Mouse (Mus musculus) intestine, postnatal 0 days (tissue): Measurements from ENCODE around the gene Serpine1. TPM values are rescaled to one million over a fixed set of nuclear protein-coding genes. Genes with fewer than 3 reads are reported as not detected.

Experiments
- ATAC-seq: fragments of 200-750 bp; cut with Nextera tagmentation; 2 replicates; pipeline ENCODE4 v1.8.0; 2017; ENCODE audit warnings: mild to moderate bottlenecking, moderate TSS enrichment, moderate library complexity
- H3K27ac ChIP-seq: fragments of 300-500 bp; sonication (generic); 2 replicates; pipeline ENCODE4 v1.5.1; 2014; ENCODE audit warnings: mild to moderate bottlenecking, low read depth, low read length, moderate library complexity
- H3K27me3 ChIP-seq: fragments of 300-500 bp; sonication (generic); replicated peaks from 2 replicates; pipeline ENCODE4 v1.6.1; 2014; ENCODE audit warnings: low read length, mixed read lengths; ENCODE audit not compliant: control insufficient read depth, insufficient read depth
- H3K36me3 ChIP-seq: fragments of 300-500 bp; sonication (generic); 2 replicates; pipeline ENCODE4 v1.6.1; 2014; ENCODE audit warnings: mild to moderate bottlenecking, moderate library complexity; ENCODE audit not compliant: control insufficient read depth, insufficient read depth
- H3K4me1 ChIP-seq: fragments of 300-500 bp; sonication (generic); replicated peaks from 2 replicates; pipeline ENCODE4 v1.6.1; 2014; ENCODE audit warnings: antibody characterized with exemption, low read length, mixed read lengths; ENCODE audit not compliant: control insufficient read depth, insufficient read depth
- H3K4me2 ChIP-seq: fragments of 300-500 bp; sonication (generic); replicated peaks from 2 replicates; pipeline ENCODE4 v1.6.1; 2014; ENCODE audit warnings: low read depth, mild to moderate bottlenecking, moderate library complexity
- H3K4me3 ChIP-seq: fragments of 300-500 bp; sonication (generic); 2 replicates; pipeline ENCODE4 v1.5.1; 2014; ENCODE audit warnings: low read depth, low read length
- H3K9ac ChIP-seq: fragments of 300-500 bp; sonication (generic); 2 replicates; pipeline ENCODE4 v1.6.1; 2014; ENCODE audit warnings: mild to moderate bottlenecking, low read depth, low read length
- H3K9me3 ChIP-seq: fragments of 300-500 bp; sonication (generic); 2 replicates; pipeline ENCODE4 v1.6.1; 2016; ENCODE audit warnings: mixed run types; ENCODE audit not compliant: control insufficient read depth
- CTCF ChIP-seq: sonication (generic); IDR thresholded peaks from 2 replicates; pipeline ENCODE4 v1.5.1; 2016; ENCODE audit warnings: low read depth, mild to moderate bottlenecking, control low read depth, antibody characterized with exemption, moderate library complexity
- WGBS: fragments of 180-500 bp; shearing (Covaris S2); extraction: QIAGEN DNeasy Blood & Tissue Kit; methylation state at CpG from one replicate; pipeline ENCODE4 v1.1.7; 2014; 5-methylcytosine and 5-hydroxymethylcytosine counted together
- polyA plus RNA-seq: library from polyadenylated mRNA; unstranded; fragments of >200 nt; fragmentation: Nextera tagmentation; extraction: Ambion mirVana; gene quantifications from 2 replicates; pipeline ENCODE4 v1.2.1, GENCODE M21; 2015

Serpine1 gene
- polyA plus RNA-seq, 1 experiment from 2014 or later, result 0.20 TPM

DNA sequence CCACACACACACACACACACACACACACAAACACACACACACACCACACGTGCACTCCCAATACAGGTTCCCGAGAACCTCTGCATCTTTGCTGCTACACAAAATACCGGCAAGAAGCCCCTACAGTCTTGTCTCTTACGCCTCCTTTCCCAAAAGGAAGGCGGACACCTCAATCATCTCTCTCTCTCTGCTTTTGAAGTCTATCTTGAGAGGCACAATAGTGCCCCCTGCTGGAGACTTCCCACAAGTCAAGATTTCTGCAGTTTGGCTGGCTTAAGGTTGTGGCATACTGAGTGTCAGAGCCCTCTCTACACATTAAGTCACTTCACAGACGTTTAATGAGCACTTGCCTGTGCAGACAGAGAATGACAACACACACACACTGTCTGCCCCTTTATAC, 35.0 kb upstream of the Serpine1 start:
- WGBS, result 11% methylated on average over 6 of the region's 6 CpGs
- ATAC-seq, result no peak
- Histone ChIP-seq H3K27me3 (no peaks in the 10 kb centered on the region), H3K27ac (no peak overlapping the region), H3K4me3 (no peak overlapping the region), H3K9ac (no peak overlapping the region), H3K9me3 (no peaks in the 10 kb centered on the region), H3K4me1 (no peaks in the 10 kb centered on the region), H3K4me2 (no peak overlapping the region), H3K36me3 (peaks cover 11% of the 10 kb centered on the region; the same call in 1 of the 2 replicates)
- peak; percentile 91 for TF ChIP-seq CTCF

DNA sequence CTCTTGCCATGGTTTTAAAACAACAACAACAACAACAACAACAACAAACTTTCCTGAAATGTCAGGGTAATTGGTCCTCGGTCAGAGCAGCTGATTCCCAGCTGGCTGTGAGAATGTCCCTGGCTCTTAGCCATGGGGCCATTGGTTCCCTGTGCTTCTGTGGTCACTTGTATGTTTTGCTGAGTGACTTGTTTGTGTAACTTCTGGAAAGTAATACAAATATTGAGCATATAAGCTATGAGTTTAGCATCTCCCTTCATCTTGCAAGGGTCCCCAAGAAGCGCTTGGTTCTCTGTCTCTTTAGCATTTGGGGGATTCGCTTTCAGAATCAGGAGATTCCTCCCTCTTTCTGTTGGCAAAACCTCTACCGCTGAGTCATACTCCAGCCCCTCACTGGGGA, 34.4 kb upstream of the Serpine1 start:
- no peak overlapping the region for H3K9ac ChIP-seq
- H3K27me3 ChIP-seq, result no peaks in the 10 kb centered on the region
- no peaks in the 10 kb centered on the region for H3K9me3 ChIP-seq
- 77% methylated on average over 4 of the region's 4 CpGs for WGBS
- no peak overlapping the region for H3K4me3 ChIP-seq
- TF ChIP-seq CTCF, result no peak
- peaks cover 10% of the 10 kb centered on the region; the same call in 1 of the 2 replicates for H3K36me3 ChIP-seq
- no peak for ATAC-seq
- no peak overlapping the region for H3K4me2 ChIP-seq
- no peaks in the 10 kb centered on the region for H3K4me1 ChIP-seq
- no peak overlapping the region for H3K27ac ChIP-seq

DNA sequence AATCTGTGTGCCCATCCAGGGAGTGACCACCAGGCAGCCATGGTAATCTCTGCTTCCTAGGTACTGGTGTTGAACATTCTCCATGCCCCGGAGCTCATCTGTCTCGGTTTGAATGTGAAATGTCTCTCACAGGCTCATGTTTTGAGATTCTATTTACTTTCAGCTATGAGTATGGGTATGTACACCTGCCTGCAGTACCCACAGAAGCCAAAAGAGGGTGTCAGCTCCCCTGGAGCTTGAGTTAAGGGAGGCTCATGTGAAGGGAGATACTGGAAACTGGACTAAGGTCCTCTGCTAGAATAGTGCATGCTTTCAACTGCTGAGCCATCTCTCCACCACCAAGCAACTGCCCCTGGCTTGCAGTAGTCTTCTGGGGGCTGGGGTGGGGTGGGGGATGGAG, 31.9 kb upstream of the Serpine1 start:
- 91% methylated on average over 2 of the region's 2 CpGs for WGBS
- ATAC-seq, result no peak
- no peak overlapping the region for H3K27ac ChIP-seq
- H3K4me1 ChIP-seq, result no peaks in the 10 kb centered on the region
- no peaks in the 10 kb centered on the region for H3K9me3 ChIP-seq
- no peak overlapping the region for H3K9ac ChIP-seq
- no peaks in the 10 kb centered on the region for H3K36me3 ChIP-seq
- peak; percentile 31 for TF ChIP-seq CTCF
- no peak overlapping the region for H3K4me3 ChIP-seq
- no peak overlapping the region for H3K4me2 ChIP-seq
- H3K27me3 ChIP-seq, result no peaks in the 10 kb centered on the region

DNA sequence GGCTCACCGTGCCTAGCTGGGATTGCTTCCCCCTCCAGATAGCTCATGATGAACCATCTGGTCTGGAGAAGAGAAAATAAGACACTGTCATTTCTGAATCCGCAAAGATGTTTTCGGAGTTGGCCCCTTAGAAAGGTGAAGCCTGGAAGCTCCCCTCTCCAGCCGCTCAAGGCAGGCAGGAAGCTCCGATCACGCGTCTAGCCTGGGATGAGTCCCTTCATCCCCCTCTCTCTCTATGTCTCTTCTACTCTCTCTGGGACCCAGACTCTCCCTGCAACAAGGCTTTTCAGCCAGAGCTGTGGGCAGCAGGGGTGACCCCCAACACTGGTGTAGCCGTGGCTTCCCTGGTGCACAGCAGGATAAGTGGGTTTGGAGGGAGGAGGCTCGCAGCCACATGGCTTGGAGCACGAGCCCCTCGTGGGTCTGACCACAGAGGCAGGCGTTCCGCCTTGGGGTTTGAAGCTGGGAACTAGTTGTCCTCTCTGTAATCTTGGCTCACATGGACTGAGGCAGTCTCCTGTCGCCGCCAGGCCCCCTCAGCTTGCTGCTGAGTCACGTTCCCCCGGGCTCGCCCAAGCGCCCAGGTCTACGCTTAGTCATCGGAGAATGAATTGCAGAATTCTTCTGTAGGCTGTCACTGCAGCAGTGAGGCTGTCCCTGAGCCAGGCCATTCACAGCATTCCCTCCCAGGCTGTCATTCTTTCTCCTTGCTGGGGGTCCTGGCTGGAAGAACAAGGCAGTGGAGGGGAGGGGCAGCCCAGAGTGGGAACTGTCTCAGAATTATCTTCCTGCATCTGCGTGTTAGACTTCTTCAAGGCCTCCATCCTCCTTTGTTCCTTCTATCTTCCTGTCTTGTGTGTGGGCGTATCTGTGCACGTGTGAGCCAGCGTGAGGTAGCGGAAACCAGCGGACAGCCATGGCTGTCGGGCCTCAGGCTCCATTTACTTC, 30.8 kb upstream of the Serpine1 start:
- Histone ChIP-seq H3K4me3 (no peak overlapping the region), H3K27ac (no peak overlapping the region), H3K9me3 (no peaks in the 10 kb centered on the region), H3K36me3 (no peaks in the 10 kb centered on the region), H3K4me1 (no peaks in the 10 kb centered on the region), H3K4me2 (no peak overlapping the region), H3K9ac (no peak overlapping the region), H3K27me3 (no peaks in the 10 kb centered on the region)
- TF ChIP-seq CTCF, result no peak
- WGBS, result 62% methylated on average over 28 of the region's 28 CpGs
- no peak for ATAC-seq

DNA sequence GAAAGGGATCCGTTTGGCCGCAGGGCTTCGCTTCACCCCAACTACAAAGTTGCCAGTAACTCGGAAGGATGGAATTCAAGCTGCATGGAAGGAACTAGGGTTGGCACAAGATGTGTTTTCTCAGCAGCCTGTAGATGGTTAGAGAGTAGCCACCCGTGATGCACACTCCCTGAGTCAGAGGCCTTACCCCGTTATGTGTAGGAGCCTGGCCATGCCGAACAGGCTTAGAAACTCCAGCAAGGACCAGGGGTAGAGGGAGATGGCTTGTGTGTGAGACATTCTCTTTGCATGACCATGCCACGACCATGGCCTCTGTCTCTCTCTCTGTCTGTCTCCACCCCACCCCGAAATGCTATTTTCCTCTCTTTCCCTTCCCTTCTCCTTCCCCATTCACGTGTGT, 30.0 kb upstream of the Serpine1 start:
- Histone ChIP-seq H3K4me1 (no peaks in the 10 kb centered on the region), H3K4me3 (no peak overlapping the region)
- WGBS, result 74% methylated on average over 10 of the region's 10 CpGs

DNA sequence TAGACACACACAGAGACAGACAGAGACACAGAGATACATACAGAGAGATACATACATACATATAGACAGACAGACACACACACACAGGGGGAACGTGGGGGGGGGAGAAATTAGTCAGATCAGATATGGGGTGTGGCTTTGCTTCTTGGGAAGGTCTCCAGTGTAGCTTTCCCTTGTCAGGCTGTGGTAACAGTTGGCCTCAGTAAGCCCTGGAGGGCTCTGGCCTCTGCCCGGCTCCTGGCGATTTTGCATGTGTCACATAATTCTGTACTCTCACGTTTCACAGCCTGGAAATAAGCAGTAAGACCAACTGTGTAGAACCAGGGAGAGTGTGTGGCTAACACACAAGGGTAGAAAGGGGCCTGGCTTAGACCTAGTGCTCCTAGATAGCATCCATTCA, 28.6 kb upstream of the Serpine1 start:
- no peaks in the 10 kb centered on the region for H3K4me1 ChIP-seq
- no peak overlapping the region for H3K4me3 ChIP-seq
- H3K4me2 ChIP-seq, result no peak overlapping the region
- ATAC-seq, result no peak
- TF ChIP-seq CTCF, result no peak
- 63% methylated on average over 4 of the region's 4 CpGs for WGBS
- no peaks in the 10 kb centered on the region for H3K36me3 ChIP-seq
- H3K9ac ChIP-seq, result no peak overlapping the region
- H3K9me3 ChIP-seq, result no peaks in the 10 kb centered on the region
- no peak overlapping the region for H3K27ac ChIP-seq
- no peaks in the 10 kb centered on the region for H3K27me3 ChIP-seq

More for the DNA sequence above, 30.0 kb upstream of the Serpine1 start:
- no peaks in the 10 kb centered on the region for H3K27me3 ChIP-seq
- no peak overlapping the region for H3K4me2 ChIP-seq
- no peaks in the 10 kb centered on the region for H3K9me3 ChIP-seq
- TF ChIP-seq CTCF, result no peak
- ATAC-seq, result no peak
- H3K9ac ChIP-seq, result no peak overlapping the region
- no peak overlapping the region for H3K27ac ChIP-seq
- H3K36me3 ChIP-seq, result no peaks in the 10 kb centered on the region
